Mouse (Mus musculus): ENCODE measurements around the gene Pik3cd.

Gene Pik3cd

DNA sequence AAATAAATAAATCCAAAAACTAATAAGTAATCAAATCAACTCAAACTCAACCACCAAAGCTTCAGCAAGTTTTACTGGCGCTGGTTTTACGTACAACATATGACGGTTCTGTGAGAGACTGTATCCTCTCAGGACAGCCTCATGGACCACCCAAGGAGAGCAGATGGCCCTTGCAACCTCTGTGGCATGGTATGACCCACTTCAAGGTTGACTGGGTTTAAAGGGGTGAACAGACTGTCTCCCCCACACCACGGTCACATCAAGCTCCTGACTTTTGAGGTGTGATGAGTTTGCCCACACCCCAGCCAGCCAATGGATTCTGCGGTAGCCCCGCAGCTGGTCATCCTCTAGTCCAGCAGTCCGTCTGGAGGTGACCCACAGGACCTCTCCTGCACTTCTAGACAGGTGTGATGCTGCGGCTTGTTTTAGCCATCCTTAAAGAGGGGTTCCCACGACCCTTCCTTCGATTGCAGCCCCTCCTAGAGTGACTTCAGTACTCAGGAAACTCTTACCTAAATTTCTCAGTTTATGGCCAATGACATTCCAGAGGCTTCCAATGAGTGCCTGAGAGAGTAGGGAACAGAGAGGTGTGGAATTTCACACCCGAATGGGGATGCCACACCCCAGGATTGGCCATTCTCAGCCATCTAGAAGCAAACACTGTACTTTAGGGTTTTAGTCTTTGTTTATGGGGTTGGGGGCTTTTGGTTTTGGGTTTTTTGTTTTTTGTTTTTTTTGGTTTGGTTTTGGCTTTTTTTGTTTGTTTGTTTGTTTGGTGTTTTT lies 17.3 kb downstream of the Pik3cd start:
- no peak for DNase-seq

DNA sequence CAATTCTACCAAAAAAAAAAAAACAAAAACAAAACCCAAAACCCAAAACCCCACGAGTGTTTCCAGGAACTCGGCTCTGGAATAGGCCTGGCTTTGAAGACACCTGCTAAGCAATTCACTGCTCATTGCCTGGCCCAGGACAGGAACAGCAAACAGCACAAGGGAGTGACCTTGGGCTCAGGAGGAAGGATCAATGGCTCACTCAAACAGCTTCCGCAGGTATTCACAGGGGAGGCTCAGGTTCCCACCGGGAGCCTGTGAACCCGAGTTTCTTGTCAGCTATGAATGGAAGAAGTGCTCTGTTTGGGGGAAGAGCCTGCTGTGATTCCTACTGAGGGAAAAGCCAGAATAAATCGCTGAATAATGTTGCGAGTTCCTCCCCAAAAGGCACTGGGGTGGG lies 18.5 kb downstream of the Pik3cd start:
- no peak for DNase-seq

DNA sequence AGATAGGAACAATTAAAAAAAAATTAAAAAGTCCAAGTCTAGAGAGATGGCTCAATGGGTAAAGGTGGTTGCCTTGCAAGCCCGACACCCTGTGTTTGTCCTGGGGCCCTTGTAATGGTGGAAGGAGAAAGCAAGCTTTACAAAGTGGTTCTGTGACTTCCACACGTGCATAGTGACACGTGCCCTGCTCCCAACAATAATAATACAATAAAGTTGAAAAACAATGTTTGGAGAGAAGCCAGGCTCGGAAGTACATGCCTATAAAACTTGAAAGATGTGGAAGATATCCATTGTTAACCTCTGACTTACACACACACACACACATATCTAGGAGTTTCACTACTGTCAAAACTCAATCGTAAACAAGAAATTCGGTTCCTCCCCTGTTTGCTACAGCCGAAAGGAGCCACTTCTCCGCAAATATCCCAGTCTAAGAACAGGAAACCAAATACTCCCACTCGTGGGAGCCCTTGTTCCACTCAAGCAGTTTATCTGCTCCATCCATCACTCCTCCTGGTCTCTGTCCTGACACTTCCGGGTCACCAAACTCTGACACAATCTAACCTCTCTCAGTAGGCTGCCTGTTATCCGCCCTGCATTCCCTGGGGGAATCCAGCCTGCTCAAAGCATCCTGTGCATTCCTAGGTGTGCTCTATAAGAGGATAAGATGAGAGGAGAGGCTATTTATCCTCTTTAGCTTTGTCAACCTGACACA lies 23.2 kb downstream of the Pik3cd start:
- no peak for DNase-seq

DNA sequence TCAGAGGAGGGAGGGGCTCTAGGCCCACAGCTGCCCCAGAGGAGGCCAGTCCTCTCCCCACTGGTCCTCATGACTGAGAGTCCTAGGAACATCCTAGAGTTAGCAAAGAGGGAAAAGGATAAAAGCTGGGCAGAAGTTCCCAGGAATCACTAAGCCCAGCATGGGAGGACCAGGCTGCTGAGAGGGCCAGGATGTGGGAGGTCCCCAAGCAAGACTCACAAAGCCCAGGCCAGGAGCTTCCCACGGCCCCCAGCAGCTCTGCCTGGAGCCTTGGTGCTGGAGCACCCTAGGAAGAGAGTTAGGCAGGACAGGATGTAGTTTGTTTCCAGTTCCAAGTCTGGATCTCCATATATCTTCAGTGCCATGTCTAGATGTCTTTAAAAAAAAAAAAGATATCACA lies 24.4 kb downstream of the Pik3cd start:
- no peak for DNase-seq

DNA sequence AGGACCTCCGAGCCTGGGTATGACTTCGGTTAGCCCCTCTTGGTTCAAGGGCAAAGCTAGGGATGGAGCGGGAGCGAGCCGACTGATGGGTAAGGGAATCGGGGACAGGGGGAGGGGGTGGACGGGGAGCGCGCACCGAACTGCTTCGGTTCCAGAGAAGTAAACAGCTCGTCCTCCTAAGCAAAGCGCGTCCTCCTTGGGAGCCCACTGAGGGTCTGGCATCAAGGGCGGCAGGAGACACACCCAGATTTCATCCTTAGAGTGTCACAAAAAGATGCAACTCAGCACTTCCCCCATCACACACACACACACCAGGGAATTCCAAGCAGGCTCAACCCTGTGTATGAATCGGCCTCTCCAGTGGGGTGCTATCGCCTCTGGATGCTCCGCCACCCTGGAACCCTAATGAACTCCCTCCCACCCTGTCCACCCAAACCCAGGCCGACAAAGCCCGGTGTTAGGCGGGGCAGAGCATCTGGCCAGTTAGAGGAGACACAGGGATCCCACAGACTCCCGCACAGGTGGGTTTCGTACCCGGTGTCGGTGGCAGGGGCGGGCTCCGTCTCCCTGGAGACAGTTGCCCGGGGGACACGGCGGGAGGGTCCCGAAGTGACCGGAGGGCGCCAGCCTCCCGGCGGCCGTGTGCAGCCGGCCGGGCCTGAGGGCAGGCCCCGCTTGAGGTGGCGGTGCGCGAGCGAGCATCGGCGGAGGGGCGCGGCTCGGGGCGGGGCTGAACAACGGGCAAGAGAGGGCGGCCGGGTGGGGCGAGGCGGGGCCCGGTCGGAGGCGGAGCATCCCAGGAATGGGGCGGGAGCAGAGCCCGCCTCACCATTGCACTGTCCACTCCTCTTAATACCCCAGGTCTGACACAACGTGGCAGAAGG lies 26.8 kb downstream of the Pik3cd start:
- DNase-seq, result peak; percentile 87

DNA sequence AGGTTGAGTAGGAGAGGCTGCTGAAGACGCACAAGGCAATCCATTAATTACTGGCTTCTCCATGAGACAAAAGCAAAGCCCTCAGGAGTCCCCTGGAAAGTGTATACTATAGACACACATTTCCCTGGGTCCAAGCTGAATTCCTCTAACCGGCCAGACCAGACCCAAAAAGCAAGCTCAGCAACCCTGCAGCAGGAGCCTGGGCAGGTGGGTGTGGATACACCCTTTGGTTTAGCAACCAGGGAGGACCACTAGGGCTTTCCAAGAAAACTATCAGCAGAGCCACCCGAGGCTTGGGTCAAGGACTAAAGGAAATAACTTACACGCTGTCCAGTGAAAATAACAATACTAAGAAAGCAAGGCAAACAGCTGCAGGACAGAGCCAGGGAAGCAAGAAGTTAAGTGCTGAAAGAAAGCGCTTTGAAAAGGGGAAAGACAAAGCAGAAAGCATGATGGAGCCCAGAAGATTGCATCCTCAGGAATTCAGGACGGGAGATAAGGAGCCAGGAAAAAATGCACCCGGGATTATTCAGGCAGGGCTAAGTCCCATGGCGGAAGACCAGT lies 27.5 kb downstream of the Pik3cd start:
- DNase-seq, result no peak

DNA sequence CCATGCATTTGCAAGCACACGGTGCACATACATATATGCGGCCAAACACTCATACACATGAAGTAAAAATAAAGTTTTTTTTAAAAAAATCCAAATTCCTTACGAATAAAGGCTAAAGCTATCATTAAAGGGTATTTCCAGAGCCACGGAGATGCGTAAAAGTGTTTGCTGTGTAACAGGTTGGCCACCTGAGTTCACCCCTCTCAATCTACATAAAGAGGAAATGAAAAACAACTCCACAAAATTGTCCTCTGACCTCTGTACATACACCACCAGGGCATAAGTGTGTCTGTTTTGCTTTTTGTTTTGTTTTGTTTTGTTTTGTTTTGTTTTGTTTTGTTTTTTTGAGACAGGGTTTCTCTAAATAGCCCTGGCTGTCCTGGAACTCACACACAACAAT lies 29.6 kb downstream of the Pik3cd start:
- DNase-seq, result no peak

DNA sequence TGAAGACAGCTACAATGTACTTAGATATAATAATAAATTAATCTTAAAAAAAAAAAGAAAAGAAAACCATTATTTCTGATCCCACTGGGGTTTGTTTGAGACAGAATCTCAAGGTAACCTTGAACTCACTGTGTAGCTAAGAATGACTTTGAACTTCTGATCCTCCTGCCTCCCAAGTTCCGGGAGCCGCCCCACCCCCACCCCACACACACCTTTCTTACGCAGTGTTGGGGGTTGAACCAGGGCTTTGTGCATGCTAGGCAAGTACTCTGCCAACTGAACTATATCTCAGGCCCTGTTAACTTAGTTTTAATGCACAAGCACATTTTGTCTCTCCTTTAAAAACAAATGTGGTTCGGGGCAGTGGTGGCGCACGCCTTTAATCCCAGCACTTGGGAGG lies 31.2 kb downstream of the Pik3cd start:
- no peak for DNase-seq

DNA sequence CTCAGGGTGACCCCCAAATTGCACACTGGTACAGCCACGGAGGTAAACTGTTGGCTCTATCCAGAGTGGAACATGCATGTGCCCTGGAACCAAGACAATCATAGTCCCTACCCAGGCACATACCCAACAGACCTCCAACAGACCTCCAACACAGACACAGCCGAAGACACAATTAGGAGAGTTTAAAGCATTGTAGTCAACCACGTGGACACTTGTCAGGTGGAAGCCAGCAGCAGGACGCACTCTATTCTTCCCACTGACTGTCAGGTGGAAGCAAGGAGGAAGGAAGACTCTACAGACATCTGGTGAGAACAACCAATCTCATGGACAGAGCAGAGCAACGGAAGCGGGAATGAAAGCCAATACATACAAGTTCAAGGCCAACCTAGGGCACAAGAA lies 36.7 kb downstream of the Pik3cd start:
- no peak for DNase-seq

DNA sequence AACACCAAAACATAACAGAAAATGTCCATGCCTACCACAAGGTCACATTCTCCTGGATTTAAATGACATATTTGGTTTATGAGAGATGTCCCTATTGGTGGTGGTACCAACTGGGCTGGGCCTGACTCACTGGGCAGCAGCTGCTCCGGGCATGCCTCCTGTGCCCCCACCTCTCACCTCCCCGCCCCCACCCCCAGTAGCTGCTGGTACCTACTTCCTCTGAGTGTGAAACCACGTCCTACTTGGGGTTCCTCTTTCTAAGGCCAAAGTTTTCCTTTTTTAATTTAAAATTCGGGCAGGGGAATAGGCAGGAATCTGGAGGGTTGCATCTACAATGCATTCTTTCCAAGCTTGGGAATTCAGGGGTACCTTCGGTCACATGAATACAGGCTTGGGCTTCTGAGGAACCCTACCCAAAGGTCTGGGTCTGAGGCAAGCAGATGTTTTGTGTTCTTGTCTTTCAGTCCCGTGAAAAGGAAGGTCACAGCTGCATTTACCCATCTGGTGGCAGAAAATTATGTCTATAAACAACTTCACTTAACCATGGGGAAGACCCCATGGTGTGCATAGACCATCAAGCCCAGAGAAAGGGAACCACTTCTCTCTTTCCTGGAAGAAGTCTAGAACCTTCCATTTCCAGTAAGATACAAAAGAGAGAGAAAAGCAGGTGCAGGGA lies 37.2 kb downstream of the Pik3cd start:
- no peak for DNase-seq

DNA sequence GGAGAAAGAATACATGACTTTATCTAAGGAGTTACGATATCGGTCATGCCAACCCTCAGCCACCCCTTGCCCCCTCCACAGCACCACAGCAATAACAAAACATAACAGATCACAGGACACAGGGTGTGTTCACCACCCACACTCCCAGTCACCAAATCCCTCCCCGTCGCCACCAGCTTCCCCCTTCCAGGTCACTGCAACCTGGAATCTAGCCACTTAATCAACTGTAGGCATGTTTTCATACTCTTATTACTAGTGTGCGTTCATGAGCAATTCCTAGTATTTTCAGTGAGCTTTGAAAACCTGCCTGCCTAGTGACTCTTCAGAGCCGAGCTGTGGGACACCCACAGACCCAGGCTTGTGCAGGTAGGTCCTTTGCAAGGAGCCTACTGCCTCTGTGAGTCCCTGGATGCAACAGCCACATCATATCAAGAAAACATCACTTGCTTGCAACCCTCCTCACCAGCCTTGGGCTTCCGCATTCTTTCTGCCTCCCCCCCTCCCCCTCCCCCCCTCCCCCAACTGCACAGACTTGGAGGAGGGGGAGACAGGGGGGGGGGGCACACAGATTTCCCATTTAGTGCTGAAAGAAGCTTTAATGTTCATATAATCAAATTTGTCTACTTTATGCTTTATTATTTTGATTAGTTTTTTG lies 38.4 kb downstream of the Pik3cd start:
- DNase-seq, result no peak

DNA sequence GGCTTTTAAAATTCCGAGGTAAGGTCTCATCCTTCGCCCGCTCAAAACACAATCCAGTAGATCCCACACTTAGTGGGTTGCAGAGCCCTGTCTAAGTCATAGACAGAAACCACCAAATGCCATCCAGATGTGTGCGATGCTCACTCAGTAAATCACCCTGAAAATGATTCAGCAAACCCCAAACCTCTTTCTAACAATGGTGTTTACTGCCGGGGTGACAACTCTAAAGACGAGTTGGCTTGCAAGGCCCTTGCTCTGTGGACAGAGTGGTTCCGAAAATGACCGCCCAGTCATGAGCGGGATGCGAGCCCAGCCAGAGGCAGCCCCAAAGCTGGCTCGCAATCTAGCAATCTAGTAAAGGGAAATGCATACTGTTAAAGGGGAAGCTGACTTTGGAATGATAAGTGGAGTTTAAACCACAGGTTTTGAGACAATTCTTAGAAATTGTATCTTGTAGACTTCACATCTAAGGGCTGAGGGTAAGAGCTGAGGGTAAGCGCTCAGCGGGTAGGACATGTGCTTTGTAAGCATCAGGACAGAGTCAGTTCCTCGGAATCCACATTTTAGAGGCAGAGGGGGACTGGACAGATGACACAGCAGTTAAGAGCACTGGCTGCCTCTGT lies 40.3 kb downstream of the Pik3cd start:
- DNase-seq, result no peak

DNA sequence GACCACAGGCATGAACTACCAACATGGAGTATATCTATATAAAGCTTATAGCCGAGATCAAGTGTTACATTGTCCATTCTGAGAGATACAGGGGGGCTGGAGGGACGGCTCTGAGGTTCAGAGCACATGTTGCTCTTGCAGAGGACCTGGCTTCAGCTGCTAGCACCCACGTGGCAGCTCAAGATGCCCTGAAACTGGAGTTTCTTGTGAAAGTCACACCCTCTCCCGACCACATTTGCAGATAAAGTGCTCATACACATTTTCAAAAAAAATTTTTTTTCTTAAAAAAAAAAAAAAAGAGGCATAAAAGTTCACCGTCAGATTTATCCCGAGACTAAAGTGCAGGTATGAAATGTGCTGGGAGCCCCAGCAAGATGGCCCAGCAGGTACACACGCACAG lies 41.8 kb downstream of the Pik3cd start:
- DNase-seq, result no peak

DNA sequence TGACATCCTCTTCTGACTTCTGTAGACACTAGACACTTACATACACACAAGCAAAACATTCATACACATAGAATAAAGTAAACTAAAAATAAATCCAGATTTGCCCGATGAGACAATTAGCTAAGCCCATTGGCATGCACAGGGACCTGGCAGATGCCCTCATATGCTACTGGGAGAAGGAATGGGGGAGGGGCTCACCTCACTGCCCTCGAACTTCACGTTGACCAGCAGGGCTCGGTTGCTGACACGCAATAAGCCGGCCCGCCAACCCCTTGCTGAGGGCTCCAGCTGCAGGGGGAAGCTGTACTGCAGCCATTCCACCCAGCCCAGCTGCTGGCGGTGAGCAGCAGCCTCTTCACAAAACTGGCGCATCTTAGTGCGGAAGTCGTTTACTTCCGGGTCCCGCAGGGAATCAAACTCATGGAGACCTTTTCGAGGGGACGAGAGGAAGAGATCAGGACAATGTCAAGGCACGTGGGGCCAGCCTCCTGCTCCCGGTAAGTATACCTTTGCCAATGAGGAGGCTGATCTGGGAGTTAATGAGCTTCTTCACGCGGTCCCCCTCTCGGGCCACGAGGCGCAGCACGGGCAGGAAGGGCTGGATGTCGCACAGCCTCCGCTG lies 42.8 kb downstream of the Pik3cd start:
- DNase-seq, result no peak

DNA sequence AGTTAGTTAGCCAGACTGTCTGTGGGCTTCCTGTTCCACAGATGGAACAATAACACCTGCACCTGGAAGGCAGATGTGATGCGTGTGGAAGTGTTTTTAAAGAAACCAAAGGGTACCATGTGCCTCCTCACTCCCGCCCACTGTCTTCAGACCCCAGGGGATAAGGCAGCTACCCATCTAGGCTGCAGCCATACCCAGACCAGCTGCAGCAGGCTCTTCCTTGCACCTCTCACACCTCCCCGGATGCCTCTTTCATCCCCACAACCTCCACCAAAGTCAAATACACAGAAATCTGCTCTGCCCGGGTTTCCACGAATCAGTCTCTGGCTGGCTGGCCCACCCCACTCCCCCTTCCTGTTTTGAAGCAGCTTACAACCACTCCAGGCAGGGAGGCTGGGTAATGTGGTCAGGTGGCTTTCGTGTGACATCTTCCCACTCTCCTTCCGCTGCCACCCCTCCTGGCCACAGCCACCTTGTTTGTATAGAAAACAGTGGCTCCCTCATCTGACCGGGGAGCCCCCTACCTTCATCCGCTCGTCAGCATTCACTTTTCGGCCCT lies 44.4 kb downstream of the Pik3cd start:
- DNase-seq, result no peak

DNA sequence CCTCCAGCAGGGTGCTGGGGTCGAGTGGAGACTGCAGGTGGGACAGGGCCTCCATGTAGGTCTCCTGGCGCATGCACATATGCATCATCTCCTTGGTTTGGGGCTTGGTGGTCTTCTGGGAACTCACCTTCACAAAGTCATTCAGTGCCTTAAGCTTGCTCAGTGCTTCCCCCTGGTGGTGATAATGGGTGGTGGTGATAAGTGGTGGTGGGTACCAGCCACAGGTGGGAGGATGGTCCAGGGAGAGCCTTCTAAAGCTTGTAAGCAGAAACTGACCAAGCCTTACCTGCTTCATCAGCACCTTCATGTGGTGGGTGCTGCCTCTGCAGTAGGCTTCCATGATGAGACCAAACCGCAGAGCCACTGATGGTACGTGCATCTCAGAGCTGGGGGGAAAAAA lies 48.1 kb downstream of the Pik3cd start:
- no peak for DNase-seq

DNA sequence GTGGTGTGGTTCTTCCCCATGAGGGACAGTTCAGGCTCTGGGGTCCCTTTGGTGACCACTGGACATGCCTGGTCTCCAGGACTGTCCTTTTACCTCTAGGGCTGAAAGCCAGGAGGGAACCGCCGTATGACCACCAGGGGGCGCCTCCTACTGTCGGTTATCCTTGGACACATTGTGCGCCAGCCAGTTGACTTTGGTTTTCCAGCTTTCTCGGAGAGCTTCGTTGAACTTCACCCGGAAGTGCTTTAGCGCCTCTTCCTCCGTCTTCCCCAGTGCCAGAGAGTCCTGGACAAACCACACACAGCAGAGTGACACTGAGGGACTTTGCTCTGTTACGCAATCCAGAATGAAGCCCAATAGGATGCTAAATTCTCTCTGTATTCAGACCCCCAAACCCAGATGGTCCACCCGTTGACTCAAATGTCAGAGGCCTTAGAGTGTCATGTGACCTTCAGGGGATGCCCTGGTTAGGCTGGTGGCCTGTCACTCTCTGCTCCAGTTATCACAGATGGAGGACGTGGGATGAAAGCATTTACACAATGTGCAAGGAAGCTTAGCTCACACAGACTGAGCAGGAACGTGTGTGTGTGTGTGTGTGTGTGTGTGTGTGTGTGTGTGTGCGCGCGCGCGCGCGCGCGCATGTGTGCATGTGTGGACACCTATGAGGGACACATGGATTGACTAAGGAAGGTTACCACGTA lies 51.7 kb downstream of the Pik3cd start:
- peak; percentile 73 for DNase-seq

DNA sequence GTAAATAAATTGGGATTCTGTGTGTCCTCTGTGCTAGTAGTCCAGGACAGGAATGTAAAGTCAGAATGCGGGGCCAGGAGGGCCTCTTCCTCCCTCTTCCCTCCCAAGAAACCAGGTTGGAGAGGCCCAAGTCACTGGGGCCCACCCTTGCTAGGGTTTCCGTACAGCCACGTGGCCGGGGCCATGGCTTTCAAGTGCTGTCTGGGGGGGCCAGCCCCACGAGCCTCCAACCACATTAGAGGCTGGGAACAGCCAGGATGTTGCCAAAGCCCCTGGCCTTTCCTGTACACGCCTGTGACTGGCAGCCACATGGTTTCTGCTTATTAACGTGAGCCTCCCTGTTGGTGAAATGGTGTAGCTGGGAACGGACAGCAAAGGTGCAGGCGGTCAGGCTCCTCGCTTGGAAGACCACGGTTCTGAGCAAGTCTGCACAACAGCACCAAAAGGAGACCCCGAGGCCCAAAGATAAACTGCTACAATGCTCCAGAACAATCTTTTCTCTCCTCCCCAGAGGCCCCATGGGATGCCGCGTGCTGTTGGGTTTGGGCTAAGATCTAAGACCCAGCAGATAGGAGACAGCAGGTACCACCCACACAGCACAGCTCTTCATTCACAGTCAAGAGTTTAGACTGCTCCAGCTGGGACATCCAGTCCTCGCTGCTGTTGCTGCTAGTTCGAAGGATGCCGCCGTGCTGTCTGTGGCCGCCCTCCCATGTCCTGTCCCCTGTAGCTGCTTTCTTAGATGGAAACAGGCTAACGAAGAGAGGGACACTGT lies 54.2 kb downstream of the Pik3cd start:
- no peak for DNase-seq

DNA sequence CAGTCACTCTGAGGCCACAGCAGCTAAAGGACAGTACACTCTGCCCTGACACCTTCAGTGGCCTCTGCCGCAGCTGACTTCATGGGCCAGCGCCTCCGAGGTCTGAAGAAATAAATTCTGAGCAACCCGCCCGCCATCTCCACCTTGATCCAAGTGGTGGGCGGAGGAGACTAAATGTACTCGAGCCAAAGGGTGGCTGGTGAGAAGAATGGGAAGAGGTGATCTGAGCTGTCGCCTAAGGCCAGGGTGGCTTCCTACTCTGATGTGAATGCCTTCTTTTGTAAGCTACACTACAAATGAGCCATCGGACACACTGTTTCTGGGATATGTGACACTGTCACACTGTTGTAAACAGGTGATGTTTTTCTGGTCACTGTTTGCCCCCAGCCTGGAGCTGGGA lies 56.6 kb downstream of the Pik3cd start:
- DNase-seq, result no peak
